Mouse (Mus musculus): ENCODE data around the gene Usp10. TPM values are rescaled to one million over a fixed set of nuclear protein-coding genes. Genes with fewer than 3 reads are reported as not detected.

The Usp10 gene
- polyA plus RNA-seq, 1 experiment = 40.9 TPM

GRCm38 (mm10) chr8:119964859-119965258, 54.7 kb downstream of the Usp10 start:
- H3K27ac ChIP-seq (replicated peaks; ENCODE audit: low read depth, low read length) = no peak overlapping the region
- no peaks in the 10 kb centered on the region for H3K4me1 ChIP-seq (ENCODE audit: control insufficient read depth, insufficient read depth, insufficient read length, low read length)
- no peak overlapping the region for H3K4me3 ChIP-seq (ENCODE audit: insufficient read depth, low read depth, low read length)

GRCm38 (mm10) chr8:119967435-119967834, 57.3 kb downstream of the Usp10 start:
- Histone ChIP-seq H3K4me3 (ENCODE audit: insufficient read depth, low read depth, low read length) (no peak overlapping the region), H3K4me1 (ENCODE audit: control insufficient read depth, insufficient read depth, insufficient read length, low read length) (no peaks in the 10 kb centered on the region), H3K27ac (replicated peaks; ENCODE audit: low read depth, low read length) (no peak overlapping the region)

GRCm38 (mm10) chr8:119970169-119970568, 60.0 kb downstream of the Usp10 start:
- Histone ChIP-seq H3K4me3 (ENCODE audit: insufficient read depth, low read depth, low read length) (no peak overlapping the region), H3K27ac (replicated peaks; ENCODE audit: low read depth, low read length) (no peak overlapping the region), H3K4me1 (ENCODE audit: control insufficient read depth, insufficient read depth, insufficient read length, low read length) (no peaks in the 10 kb centered on the region)

- H3K27ac ChIP-seq (replicated peaks; ENCODE audit: low read depth, low read length) = no peak overlapping the region
- no peaks in the 10 kb centered on the region for H3K4me1 ChIP-seq (ENCODE audit: control insufficient read depth, insufficient read depth, insufficient read length, low read length)
- no peak overlapping the region for H3K4me3 ChIP-seq (ENCODE audit: insufficient read depth, low read depth, low read length)
These were observed 62.4 kb downstream of the Usp10 start for GRCm38 (mm10) chr8:119972558-119972957.

GRCm38 (mm10) chr8:119978770-119979381, 68.7 kb downstream of the Usp10 start:
- H3K27ac ChIP-seq (replicated peaks; ENCODE audit: low read depth, low read length) = 0 out of 2 replicates have a peak overlapping the region, but pooled peaks have one; percentile 2
- peaks cover 3% of the 10 kb centered on the region; the same call in 1 of the 2 replicates for H3K4me1 ChIP-seq (ENCODE audit: control insufficient read depth, insufficient read depth, insufficient read length, low read length)
- no peak overlapping the region for H3K4me3 ChIP-seq (ENCODE audit: insufficient read depth, low read depth, low read length)

- Histone ChIP-seq H3K27ac (replicated peaks; ENCODE audit: low read depth, low read length) (no peak overlapping the region), H3K4me3 (ENCODE audit: insufficient read depth, low read depth, low read length) (no peak overlapping the region), H3K4me1 (ENCODE audit: control insufficient read depth, insufficient read depth, insufficient read length, low read length) (peaks cover 3% of the 10 kb centered on the region; the same call in 1 of the 2 replicates)
These were observed 71.1 kb downstream of the Usp10 start for GRCm38 (mm10) chr8:119981253-119981652.

- peaks cover 3% of the 10 kb centered on the region; the same call in 1 of the 2 replicates for H3K4me1 ChIP-seq (ENCODE audit: control insufficient read depth, insufficient read depth, insufficient read length, low read length)
- no peak overlapping the region for H3K27ac ChIP-seq (replicated peaks; ENCODE audit: low read depth, low read length)
- no peak overlapping the region for H3K4me3 ChIP-seq (ENCODE audit: insufficient read depth, low read depth, low read length)
These were observed 73.9 kb downstream of the Usp10 start for GRCm38 (mm10) chr8:119984085-119984484.

GRCm38 (mm10) chr8:119986174-119986573, 76.0 kb downstream of the Usp10 start:
- no peak overlapping the region for H3K27ac ChIP-seq (replicated peaks; ENCODE audit: low read depth, low read length)
- no peaks in the 10 kb centered on the region for H3K4me1 ChIP-seq (ENCODE audit: control insufficient read depth, insufficient read depth, insufficient read length, low read length)

GRCm38 (mm10) chr8:119988087-119988486, 77.9 kb downstream of the Usp10 start:
- no peaks in the 10 kb centered on the region for H3K4me1 ChIP-seq (ENCODE audit: control insufficient read depth, insufficient read depth, insufficient read length, low read length)
- no peak overlapping the region for H3K4me3 ChIP-seq (ENCODE audit: insufficient read depth, low read depth, low read length)
- no peak overlapping the region for H3K27ac ChIP-seq (replicated peaks; ENCODE audit: low read depth, low read length)

More at GRCm38 (mm10) chr8:119986174-119986573, 76.0 kb downstream of the Usp10 start:
- H3K4me3 ChIP-seq (ENCODE audit: insufficient read depth, low read depth, low read length) = no peak overlapping the region

- Histone ChIP-seq H3K27ac (replicated peaks; ENCODE audit: low read depth, low read length) (no peak within 1 kb of the TSS), H3K4me3 (ENCODE audit: insufficient read depth, low read depth, low read length) (peak within 1 kb of the TSS; percentile 42), H3K4me1 (ENCODE audit: control insufficient read depth, insufficient read depth, insufficient read length, low read length) (no peaks in the 10 kb centered on the region)
These were observed 82.1 kb downstream of the Usp10 start, which contains the start of gene Crispld2 for GRCm38 (mm10) chr8:119992249-119992648. Crispld2 (plus strand) TSS chr8:119992438.

- peak overlapping the region; percentile 25 for H3K4me3 ChIP-seq (ENCODE audit: insufficient read depth, low read depth, low read length)
These were observed 84.0 kb downstream of the Usp10 start for GRCm38 (mm10) chr8:119994114-119994513.

GRCm38 (mm10) chr8:119994556-119994955, 84.4 kb downstream of the Usp10 start:
- no peak overlapping the region for H3K27ac ChIP-seq (replicated peaks; ENCODE audit: low read depth, low read length)
- H3K4me3 ChIP-seq (ENCODE audit: insufficient read depth, low read depth, low read length) = no peak overlapping the region; the same call in 1 of the 2 replicates
- H3K4me1 ChIP-seq (ENCODE audit: control insufficient read depth, insufficient read depth, insufficient read length, low read length) = no peaks in the 10 kb centered on the region

More at GRCm38 (mm10) chr8:119994114-119994513, 84.0 kb downstream of the Usp10 start:
- Histone ChIP-seq H3K4me1 (ENCODE audit: control insufficient read depth, insufficient read depth, insufficient read length, low read length) (no peaks in the 10 kb centered on the region), H3K27ac (replicated peaks; ENCODE audit: low read depth, low read length) (no peak overlapping the region)

- H3K27ac ChIP-seq (replicated peaks; ENCODE audit: low read depth, low read length) = no peak overlapping the region
- no peaks in the 10 kb centered on the region for H3K4me1 ChIP-seq (ENCODE audit: control insufficient read depth, insufficient read depth, insufficient read length, low read length)
- H3K4me3 ChIP-seq (ENCODE audit: insufficient read depth, low read depth, low read length) = no peak overlapping the region
These were observed 87.1 kb downstream of the Usp10 start for GRCm38 (mm10) chr8:119997266-119997665.

GRCm38 (mm10) chr8:120000461-120000860, 90.3 kb downstream of the Usp10 start:
- no peak overlapping the region for H3K4me3 ChIP-seq (ENCODE audit: insufficient read depth, low read depth, low read length)
- H3K27ac ChIP-seq (replicated peaks; ENCODE audit: low read depth, low read length) = no peak overlapping the region
- no peaks in the 10 kb centered on the region; the same call in 1 of the 2 replicates for H3K4me1 ChIP-seq (ENCODE audit: control insufficient read depth, insufficient read depth, insufficient read length, low read length)

- H3K4me1 ChIP-seq (ENCODE audit: control insufficient read depth, insufficient read depth, insufficient read length, low read length) = no peaks in the 10 kb centered on the region; the same call in 1 of the 2 replicates
- H3K27ac ChIP-seq (replicated peaks; ENCODE audit: low read depth, low read length) = no peak overlapping the region
These were observed 91.6 kb downstream of the Usp10 start for GRCm38 (mm10) chr8:120001712-120002111.

GRCm38 (mm10) chr8:120002348-120002747, 92.2 kb downstream of the Usp10 start:
- Histone ChIP-seq H3K27ac (replicated peaks; ENCODE audit: low read depth, low read length) (no peak overlapping the region), H3K4me3 (ENCODE audit: insufficient read depth, low read depth, low read length) (no peak overlapping the region), H3K4me1 (ENCODE audit: control insufficient read depth, insufficient read depth, insufficient read length, low read length) (no peaks in the 10 kb centered on the region; the same call in 1 of the 2 replicates)

More at GRCm38 (mm10) chr8:120001712-120002111, 91.6 kb downstream of the Usp10 start:
- no peak overlapping the region for H3K4me3 ChIP-seq (ENCODE audit: insufficient read depth, low read depth, low read length)

Data from brown adipose tissue, adult 24 weeks (tissue).